Mouse (Mus musculus) midbrain, embryonic 12.5 days (tissue): ENCODE data around the gene Ndel1. TPM values are rescaled to one million over a fixed set of nuclear protein-coding genes. Genes with fewer than 3 reads are reported as not detected.
A peak's percentile ranks its signal among the peaks of the same experiment; 100 is the strongest.

Experiments used
- ATAC-seq: fragments of 200-750 bp; cut with Nextera tagmentation; 2 replicates; pipeline ENCODE4 v1.8.0; 2017; ENCODE audit warnings: low read depth, moderate TSS enrichment, moderate library complexity; ENCODE audit not compliant: low FRiP score
- H3K27ac ChIP-seq: fragments of 300-500 bp; sonication (generic); replicated peaks from 2 replicates; pipeline ENCODE4 v1.5.1; 2016; ENCODE audit warnings: mild to moderate bottlenecking
- H3K27me3 ChIP-seq: fragments of 300-500 bp; sonication (generic); 2 replicates; pipeline ENCODE4 v1.6.1; 2016; ENCODE audit warnings: mild to moderate bottlenecking
- H3K36me3 ChIP-seq: fragments of 300-500 bp; sonication (generic); 2 replicates; pipeline ENCODE4 v1.6.1; 2016
- H3K4me1 ChIP-seq: fragments of 300-500 bp; sonication (generic); 2 replicates; pipeline ENCODE4 v1.6.1; 2016
- H3K4me2 ChIP-seq: fragments of 300-500 bp; sonication (generic); replicated peaks from 2 replicates; pipeline ENCODE4 v1.6.1; 2016; ENCODE audit warnings: mild to moderate bottlenecking, moderate library complexity
- H3K4me3 ChIP-seq: fragments of 300-500 bp; sonication (generic); 2 replicates; pipeline ENCODE4 v1.5.1; 2016; ENCODE audit warnings: mild to moderate bottlenecking
- H3K9ac ChIP-seq: fragments of 300-500 bp; sonication (generic); replicated peaks from 2 replicates; pipeline ENCODE4 v1.6.1; 2016; ENCODE audit warnings: mild to moderate bottlenecking, moderate library complexity
- H3K9me3 ChIP-seq: fragments of 300-500 bp; sonication (generic); 2 replicates; pipeline ENCODE4 v1.6.1; 2016; ENCODE audit warnings: mild to moderate bottlenecking
- WGBS: fragments of 180-500 bp; shearing (Covaris S2); methylation state at CpG from one replicate; pipeline ENCODE4 v1.1.7; 2016; 5-methylcytosine and 5-hydroxymethylcytosine counted together
- polyA plus RNA-seq: library from polyadenylated mRNA; unstranded; fragments of >200 nt; fragmentation: Nextera tagmentation; extraction: Ambion mirVana; gene quantifications from 2 replicates; pipeline ENCODE4 v1.2.1, GENCODE M21; 2016

Gene Ndel1
- polyA plus RNA-seq: 60.4 and 65.3 TPM in 2 replicates

DNA sequence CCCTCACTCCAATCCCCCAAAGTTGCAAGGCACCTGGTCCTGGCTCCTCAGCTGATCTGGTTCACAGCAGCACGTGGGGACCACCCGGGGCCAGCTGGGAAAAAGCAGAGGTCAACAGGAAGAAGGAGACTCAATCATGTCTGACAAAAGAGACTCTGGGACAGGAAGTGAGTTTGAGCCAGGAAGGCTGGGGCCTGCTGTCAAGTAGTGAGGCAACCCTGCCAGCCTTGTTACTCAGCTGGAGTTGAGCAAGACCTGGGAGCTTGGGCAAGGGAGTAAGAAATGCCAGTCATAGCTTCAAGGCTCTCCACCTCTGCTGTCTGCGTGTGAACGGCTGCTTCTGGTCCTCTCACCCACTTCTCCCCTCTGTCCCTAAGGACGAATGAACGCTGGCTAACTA lies at the start of gene Ndel1:
Ndel1 (minus strand) TSS at position 111 of the 400 bp plus-strand sequence.
- H3K9ac ChIP-seq: no peak within 1 kb of the TSS
- no peak for ATAC-seq
- H3K36me3 ChIP-seq: no peaks in the 10 kb centered on the region
- no peaks in the 10 kb centered on the region for H3K4me1 ChIP-seq
- H3K4me3 ChIP-seq: no peak within 1 kb of the TSS
- no peaks in the 10 kb centered on the region for H3K27me3 ChIP-seq
- no peak within 1 kb of the TSS for H3K4me2 ChIP-seq
- no peaks in the 10 kb centered on the region for H3K9me3 ChIP-seq
- H3K27ac ChIP-seq: no peak within 1 kb of the TSS
- 73% methylated on average over 6 of the region's 6 CpGs for WGBS

DNA sequence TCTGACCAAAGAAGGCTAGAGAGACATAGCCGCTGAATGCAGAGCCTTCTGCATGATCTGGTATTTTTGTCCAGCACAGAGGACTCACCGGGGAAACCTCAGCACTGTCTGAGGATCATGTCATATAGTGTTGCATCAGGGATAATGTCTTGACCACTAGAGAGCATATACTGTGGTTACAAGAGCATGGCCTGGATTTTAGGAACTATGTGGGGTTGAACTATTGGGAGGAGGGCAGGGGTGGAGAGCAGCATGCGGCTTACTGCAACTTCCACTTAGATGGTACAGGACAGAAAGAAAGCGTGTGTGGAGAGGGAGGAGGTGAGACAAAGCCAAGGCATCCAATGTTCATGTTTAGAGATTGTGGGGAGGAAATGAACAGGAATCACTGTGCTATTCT lies 42.9 kb upstream of the Ndel1 start:
- Histone ChIP-seq H3K27ac (no peak overlapping the region), H3K36me3 (no peaks in the 10 kb centered on the region), H3K27me3 (no peaks in the 10 kb centered on the region), H3K4me3 (no peak overlapping the region), H3K9ac (no peak overlapping the region), H3K4me2 (no peak overlapping the region), H3K9me3 (no peaks in the 10 kb centered on the region), H3K4me1 (no peaks in the 10 kb centered on the region)
- no peak for ATAC-seq
- 87% methylated on average over 4 of the region's 4 CpGs for WGBS

DNA sequence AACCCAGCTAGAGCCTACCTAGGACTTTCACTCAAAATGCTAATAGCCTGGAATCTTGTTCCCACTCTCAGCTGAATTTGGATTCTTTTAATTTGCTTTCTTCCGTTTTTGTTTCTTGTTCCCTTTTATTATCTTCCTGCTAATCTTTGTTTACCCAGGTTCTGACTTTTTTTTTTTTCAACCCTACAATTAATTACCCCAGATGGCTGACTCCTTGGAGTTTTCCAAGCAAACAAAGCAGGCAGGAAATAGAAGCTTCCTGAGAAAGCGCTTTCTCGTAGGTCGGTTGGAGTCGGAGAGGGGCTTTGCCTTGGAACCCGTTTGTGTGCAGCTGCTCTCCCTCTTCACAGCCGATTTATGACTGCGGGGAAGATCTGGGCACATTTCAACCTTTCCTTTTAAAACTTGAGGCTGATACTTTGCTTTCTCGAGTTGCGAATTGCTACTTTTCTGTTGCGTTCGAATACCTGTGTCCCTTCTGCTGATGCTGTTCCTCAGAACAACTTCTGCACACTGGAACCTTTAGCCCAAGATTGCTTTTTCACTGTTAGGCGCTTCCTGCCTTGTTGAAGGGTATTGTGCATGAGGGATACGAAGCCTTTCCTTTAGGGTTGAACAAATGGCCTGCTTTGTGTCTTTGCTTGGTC lies 40.0 kb upstream of the Ndel1 start:
- 66% methylated on average over 14 of the region's 14 CpGs for WGBS
- H3K9me3 ChIP-seq: no peaks in the 10 kb centered on the region
- no peak for ATAC-seq

DNA sequence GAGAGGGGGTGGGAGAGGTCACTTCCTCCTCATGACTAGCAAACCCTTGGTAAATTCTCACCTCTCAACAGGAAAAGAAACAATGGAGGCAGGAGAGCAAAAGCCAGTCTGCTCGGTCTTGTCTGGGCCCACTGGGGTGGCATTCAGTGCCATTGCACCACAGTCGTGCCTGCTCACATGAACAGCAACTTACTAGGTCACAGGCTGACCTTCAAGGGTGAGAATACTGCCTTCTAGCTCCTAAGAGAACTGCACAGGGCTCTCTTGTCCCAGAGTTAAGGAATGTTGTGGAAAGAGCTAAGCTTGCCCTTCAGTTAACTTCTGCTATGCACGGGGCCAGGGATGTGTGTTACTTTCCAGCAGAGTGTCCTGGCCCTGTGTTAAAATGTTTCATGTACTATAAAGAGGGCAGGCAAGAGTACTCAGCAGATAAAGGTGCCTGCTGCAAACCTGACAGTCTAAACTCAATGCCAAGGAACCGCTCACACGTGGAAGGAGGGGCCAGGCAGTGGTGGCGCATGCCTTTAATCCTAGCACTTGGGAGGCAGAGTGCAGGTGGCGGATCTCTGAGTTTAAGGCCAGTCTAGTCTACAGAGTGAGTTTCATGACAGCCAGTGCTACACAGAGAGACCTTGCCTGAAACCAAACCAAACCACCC lies 37.3 kb upstream of the Ndel1 start:
- ATAC-seq: no peak
- no peak overlapping the region for H3K9ac ChIP-seq
- H3K36me3 ChIP-seq: peaks cover 36% of the 10 kb centered on the region
- H3K27ac ChIP-seq: no peak overlapping the region
- no peaks in the 10 kb centered on the region for H3K27me3 ChIP-seq
- WGBS: 50% methylated on average over 7 of the region's 7 CpGs
- no peak overlapping the region for H3K4me2 ChIP-seq
- no peaks in the 10 kb centered on the region for H3K4me1 ChIP-seq
- no peak overlapping the region for H3K4me3 ChIP-seq
- H3K9me3 ChIP-seq: no peaks in the 10 kb centered on the region

More for the DNA sequence above, 40.0 kb upstream of the Ndel1 start:
- Histone ChIP-seq H3K9ac (no peak overlapping the region), H3K4me1 (no peaks in the 10 kb centered on the region), H3K27me3 (no peaks in the 10 kb centered on the region), H3K27ac (no peak overlapping the region), H3K36me3 (peaks cover 9% of the 10 kb centered on the region), H3K4me2 (no peak overlapping the region), H3K4me3 (no peak overlapping the region)

DNA sequence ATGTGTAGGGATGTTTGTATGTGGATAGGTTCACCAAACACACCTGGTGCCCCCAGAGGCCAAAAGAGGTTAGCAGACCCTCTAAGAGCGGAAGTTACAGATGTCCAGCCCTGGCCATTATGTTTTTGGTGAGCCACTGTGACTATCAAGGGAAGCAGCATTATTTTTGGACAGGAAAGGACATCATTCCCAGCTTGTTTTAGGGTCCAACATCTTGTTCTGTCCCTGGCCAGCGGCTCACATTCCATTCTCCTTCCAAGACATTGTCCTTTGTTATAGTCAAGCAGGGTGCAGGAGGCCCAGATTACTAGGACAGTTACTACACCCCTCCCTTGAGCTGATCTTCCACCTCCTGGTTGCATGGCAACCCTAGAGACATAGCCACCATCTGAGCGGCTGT lies 35.6 kb upstream of the Ndel1 start:
- no peak overlapping the region for H3K9ac ChIP-seq
- H3K27ac ChIP-seq: no peak overlapping the region
- WGBS: 83% methylated on average over 3 of the region's 3 CpGs
- H3K27me3 ChIP-seq: no peaks in the 10 kb centered on the region
- H3K4me3 ChIP-seq: no peak overlapping the region
- no peak for ATAC-seq
- peaks cover 9% of the 10 kb centered on the region for H3K4me1 ChIP-seq
- no peaks in the 10 kb centered on the region for H3K9me3 ChIP-seq
- H3K4me2 ChIP-seq: no peak overlapping the region
- peaks cover 49% of the 10 kb centered on the region for H3K36me3 ChIP-seq

DNA sequence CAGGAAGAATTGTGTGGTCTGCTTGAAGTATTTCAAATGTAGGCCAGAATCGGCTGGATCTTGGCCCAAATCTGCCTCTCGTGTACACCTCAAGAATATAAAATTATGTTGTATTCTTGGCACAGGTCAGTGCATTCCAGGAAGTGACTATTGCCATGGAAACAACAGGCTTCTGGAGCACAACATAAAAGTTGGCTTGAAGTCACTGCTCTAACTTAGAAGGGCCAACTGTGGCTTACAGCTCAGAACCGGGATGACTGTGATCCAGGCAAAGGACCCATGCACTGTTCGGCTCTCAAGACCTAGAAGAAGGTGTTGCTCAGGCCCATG lies 34.8 kb upstream of the Ndel1 start:
- peaks cover 9% of the 10 kb centered on the region for H3K4me1 ChIP-seq
- no peak for ATAC-seq
- H3K4me3 ChIP-seq: no peak overlapping the region
- no peak overlapping the region for H3K27ac ChIP-seq
- H3K27me3 ChIP-seq: no peaks in the 10 kb centered on the region
- H3K36me3 ChIP-seq: peaks cover 49% of the 10 kb centered on the region
- H3K9ac ChIP-seq: no peak overlapping the region
- H3K4me2 ChIP-seq: no peak overlapping the region
- WGBS: 82% methylated on average over 4 of the region's 4 CpGs
- H3K9me3 ChIP-seq: no peaks in the 10 kb centered on the region

DNA sequence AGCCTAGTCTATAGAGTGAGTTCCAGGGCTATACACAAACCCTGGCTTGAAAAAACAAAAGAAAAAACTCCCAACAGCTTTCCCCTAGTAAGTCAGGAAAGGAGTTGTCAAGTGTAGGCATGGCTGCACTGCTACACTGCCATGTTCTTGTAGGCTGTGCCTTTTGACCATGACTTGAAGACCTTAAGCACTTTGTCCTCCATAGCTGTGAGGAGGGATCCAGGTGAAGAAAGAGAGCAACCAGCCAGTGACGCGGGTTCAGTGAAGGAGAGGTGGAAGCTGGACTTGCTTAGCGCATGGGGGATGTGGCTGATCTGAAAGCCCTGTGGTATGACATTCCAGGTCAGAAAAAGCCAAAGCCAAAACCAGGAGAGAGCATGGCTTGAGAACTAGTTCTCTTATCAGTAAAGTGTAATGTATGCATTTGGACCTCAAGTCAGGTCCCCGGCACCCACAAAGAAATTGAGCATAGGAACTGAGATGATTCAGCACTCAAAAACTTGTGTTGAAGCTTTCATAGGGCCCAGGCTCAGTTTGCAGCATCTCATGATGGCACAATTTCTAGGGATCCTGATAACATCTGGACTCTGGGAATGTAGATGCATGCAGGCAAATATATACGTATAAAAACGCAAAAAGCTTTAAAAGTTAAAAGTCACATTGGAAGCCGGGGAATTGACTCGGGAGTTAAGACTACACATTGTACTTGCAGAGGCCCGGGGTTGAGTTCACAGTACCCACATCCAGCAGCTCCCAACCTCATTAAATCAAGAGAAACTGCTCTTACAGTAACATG lies 34.2 kb upstream of the Ndel1 start:
- Histone ChIP-seq H3K27me3 (no peaks in the 10 kb centered on the region), H3K4me1 (peaks cover 13% of the 10 kb centered on the region), H3K27ac (no peak overlapping the region), H3K9me3 (no peaks in the 10 kb centered on the region), H3K4me2 (no peak overlapping the region), H3K9ac (no peak overlapping the region), H3K4me3 (no peak overlapping the region), H3K36me3 (peaks cover 49% of the 10 kb centered on the region)
- ATAC-seq: no peak
- 85% methylated on average over 9 of the region's 9 CpGs for WGBS

DNA sequence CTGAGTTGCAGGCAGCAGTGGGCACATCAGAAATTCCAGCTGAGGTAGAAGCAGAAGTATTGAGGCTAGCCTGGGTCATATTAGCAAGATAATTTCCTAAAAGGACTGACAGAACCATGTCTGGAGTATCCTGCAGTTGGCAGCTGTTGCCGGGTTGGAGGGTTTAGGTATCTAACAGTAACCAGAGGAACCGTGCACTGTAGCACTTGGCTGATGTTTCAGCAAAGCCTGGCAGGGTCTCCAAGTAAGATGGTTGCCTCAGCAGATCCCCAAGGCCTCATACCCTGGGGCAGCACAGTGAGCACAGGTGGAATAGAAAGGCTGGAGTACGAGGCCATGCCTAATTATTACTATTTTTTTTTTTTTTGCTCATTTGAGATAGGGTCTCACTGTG lies 33.5 kb upstream of the Ndel1 start:
- Histone ChIP-seq H3K9ac (no peak overlapping the region), H3K4me1 (peaks cover 14% of the 10 kb centered on the region), H3K36me3 (peaks cover 49% of the 10 kb centered on the region), H3K27me3 (peaks cover under 1% of the 10 kb centered on the region; the same call in 1 of the 2 replicates), H3K27ac (no peak overlapping the region), H3K4me2 (no peak overlapping the region), H3K4me3 (no peak overlapping the region), H3K9me3 (no peaks in the 10 kb centered on the region)
- no peak for ATAC-seq
- WGBS: 87% methylated on average over 3 of the region's 3 CpGs

DNA sequence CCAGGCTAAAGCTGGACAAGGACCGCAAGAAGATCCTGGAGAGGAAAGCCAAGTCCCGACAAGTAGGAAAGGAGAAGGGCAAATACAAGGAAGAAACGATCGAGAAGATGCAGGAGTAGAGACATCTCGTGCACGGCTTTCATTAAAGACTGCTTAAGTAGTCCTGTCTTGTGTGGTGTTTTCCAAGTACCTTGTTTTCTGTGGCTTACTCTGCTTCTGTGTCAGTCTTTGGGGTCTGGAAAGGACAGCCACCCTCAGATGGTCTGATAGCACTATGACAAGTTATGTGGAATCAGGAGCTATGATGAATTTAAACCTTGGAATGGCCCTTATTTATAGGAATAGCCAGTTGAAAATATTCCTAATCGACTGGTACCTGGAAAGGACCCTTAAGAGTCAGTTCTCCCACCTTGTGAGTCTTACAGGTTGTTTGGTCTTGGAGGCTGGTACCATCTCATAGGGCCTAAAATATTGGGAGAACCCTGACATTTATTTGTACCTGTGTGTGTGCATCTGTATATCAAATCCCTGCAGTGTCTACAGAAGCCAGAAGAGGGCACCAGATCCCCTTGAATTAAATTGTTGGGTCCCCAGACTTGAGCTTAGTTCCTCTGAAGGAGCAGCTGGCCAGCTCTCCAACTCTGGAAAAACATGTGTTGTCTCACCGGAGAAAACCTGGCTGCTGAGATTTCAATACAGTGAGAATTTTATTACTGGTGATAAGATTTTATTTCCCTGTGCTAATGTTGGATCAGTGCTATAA lies 32.9 kb upstream of the Ndel1 start:
- Histone ChIP-seq H3K4me3 (no peak overlapping the region), H3K27ac (no peak overlapping the region), H3K36me3 (peaks cover 49% of the 10 kb centered on the region), H3K27me3 (peaks cover 4% of the 10 kb centered on the region; the same call in 1 of the 2 replicates), H3K9me3 (no peaks in the 10 kb centered on the region), H3K4me2 (no peak overlapping the region), H3K4me1 (peaks cover 14% of the 10 kb centered on the region), H3K9ac (no peak overlapping the region)
- 89% methylated on average over 8 of the region's 8 CpGs for WGBS
- ATAC-seq: no peak

DNA sequence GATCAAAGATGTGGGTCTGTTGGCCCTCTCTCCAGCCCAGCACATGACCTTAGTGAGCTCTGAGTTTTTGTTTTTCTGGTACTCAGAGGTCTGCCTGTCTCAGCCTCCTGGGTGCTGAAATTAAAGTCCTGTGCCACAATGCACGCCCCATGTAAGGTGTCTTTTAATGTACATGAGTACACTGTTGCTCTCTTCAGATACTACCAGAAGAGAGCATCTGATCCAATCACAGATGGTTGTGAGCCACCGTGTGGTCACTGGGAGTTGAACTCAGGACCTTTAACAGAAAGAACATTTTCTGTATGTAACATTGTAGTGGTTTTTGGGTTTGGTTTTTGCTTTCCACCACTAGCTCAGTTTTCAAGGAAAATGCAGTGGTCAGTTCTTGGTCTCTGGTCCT lies 32.1 kb upstream of the Ndel1 start:
- H3K9me3 ChIP-seq: no peaks in the 10 kb centered on the region
- ATAC-seq: no peak
- peaks cover 49% of the 10 kb centered on the region for H3K36me3 ChIP-seq
- no peak overlapping the region for H3K4me3 ChIP-seq
- H3K9ac ChIP-seq: no peak overlapping the region
- peaks cover 10% of the 10 kb centered on the region; the same call in 1 of the 2 replicates for H3K27me3 ChIP-seq
- no peak overlapping the region for H3K27ac ChIP-seq
- peaks cover 14% of the 10 kb centered on the region for H3K4me1 ChIP-seq
- 92% methylated on average over 2 of the region's 2 CpGs for WGBS
- H3K4me2 ChIP-seq: no peak overlapping the region

DNA sequence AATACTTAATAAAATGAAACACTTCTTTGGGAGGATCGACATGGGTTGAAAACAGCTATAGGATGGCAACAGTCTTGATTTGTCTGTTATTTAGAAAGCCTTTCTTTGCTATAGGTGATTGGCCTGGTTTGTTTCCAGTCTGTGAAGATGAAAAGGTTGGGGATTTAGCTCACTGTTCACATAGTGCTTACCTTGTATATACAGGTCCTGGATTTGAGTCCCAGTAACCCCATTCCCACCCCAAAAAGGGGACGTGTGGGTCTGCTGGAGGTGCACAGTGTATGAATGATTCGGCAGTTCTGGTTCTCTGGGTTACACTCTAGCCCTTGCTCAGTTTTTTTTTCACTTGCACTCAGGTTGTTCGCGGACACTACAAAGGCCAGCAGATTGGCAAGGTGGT lies 31.2 kb upstream of the Ndel1 start:
- H3K9me3 ChIP-seq: 0 out of 2 replicates have a peak, but pooled peaks cover 2% of the 10 kb centered on the region
- peaks cover 14% of the 10 kb centered on the region for H3K4me1 ChIP-seq
- ATAC-seq: no peak
- H3K4me2 ChIP-seq: peak overlapping the region; percentile 77
- H3K9ac ChIP-seq: peak overlapping the region; percentile 89
- H3K4me3 ChIP-seq: peak overlapping the region; percentile 72
- WGBS: 82% methylated on average over 5 of the region's 5 CpGs
- peaks cover 13% of the 10 kb centered on the region; the same call in 1 of the 2 replicates for H3K27me3 ChIP-seq
- peaks cover 49% of the 10 kb centered on the region for H3K36me3 ChIP-seq
- no peak overlapping the region for H3K27ac ChIP-seq
